In the genomic region with DNA sequence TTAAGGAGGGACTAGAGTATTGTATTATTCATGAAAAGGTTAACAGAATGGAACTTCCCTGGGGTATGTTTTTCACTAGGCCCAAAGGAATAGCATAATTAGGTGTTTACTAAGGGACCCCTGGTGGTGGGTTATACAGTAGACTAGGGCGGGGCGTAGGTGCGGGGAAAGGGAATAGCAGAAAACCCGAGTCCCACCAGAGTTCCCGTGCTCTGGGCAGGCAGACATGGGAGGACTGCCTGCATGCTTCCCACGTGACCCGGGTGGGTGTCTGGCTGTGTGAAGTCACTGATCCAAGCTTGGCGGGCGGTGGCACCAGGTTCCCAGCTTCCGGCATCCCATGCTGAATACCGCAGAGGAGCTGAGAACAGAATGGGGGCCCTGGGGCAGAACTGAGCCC, we compare ENCODE assay signal across 27 mouse cellular contexts. TPM values are rescaled to one million over a fixed set of nuclear protein-coding genes. Genes with fewer than 3 reads are reported as not detected.
"Had no signal": no experiment of that assay in that cellular context is flagged by ENCODE, and none has a peak within 500 bp of the region (broad histone marks: within the 10 kb centered on the region; RNA-seq: fewer than 3 reads in every experiment).

No protein-coding gene starts in this region.

- H3K4me3 ChIP-seq: embryonic facial prominence, embryonic 10.5 days; embryonic facial prominence, embryonic 12.5 days; embryonic facial prominence, embryonic 13.5 days; embryonic facial prominence, embryonic 15.5 days; erythroblast, embryonic 14.5 days; forebrain, embryonic 10.5 days; forebrain, embryonic 12.5 days; forebrain, embryonic 13.5 days; forebrain, embryonic 15.5 days; gastrocnemius, adult 2 months; heart, adult 2 months; heart, embryonic 10.5 days had no signal

- ATAC-seq: forebrain, embryonic 13.5 days; forebrain, embryonic 14.5 days; forebrain, embryonic 15.5 days; forebrain, embryonic 16.5 days; forebrain, postnatal 0 days had no signal

- H3K36me3 ChIP-seq: embryonic facial prominence, embryonic 12.5 days; embryonic facial prominence, embryonic 13.5 days; embryonic facial prominence, embryonic 15.5 days; forebrain, embryonic 10.5 days; forebrain, embryonic 12.5 days; forebrain, embryonic 15.5 days; heart, embryonic 10.5 days had no signal

- H3K4me1 ChIP-seq: embryonic facial prominence, embryonic 12.5 days; forebrain, embryonic 12.5 days; forebrain, embryonic 13.5 days; forebrain, embryonic 15.5 days had no signal

- H3K27me3 ChIP-seq: embryonic facial prominence, embryonic 12.5 days; embryonic facial prominence, embryonic 13.5 days; embryonic facial prominence, embryonic 15.5 days; forebrain, embryonic 12.5 days; forebrain, embryonic 13.5 days; forebrain, embryonic 15.5 days had no signal

- DNase-seq: cerebellum, postnatal 10 days; cerebellum, postnatal 14 days; cerebellum, postnatal 25 days; cerebellum, postnatal 36 days; forebrain, postnatal 0 days; gastrocnemius, adult 2 months; gastrocnemius, postnatal 10 days; gastrocnemius, postnatal 14 days; gastrocnemius, postnatal 25 days; gastrocnemius, postnatal 36 days; heart, adult 11 months; heart, adult 18-20 months; heart, adult 2 months had no signal

RNA-seq across cellular contexts. Expression of a gene that starts 49.4 kb away (rescaled TPM):
- total RNA-seq: common myeloid progenitor, adult 5-6 weeks; granulocyte monocyte progenitor cell, adult 5-6 weeks had no signal
- polyA plus RNA-seq: erythroblast, embryonic 14.5 days had no signal
